Mouse (Mus musculus): Measurements from ENCODE around the gene Eif2ak4. TPM values are rescaled to one million over a fixed set of nuclear protein-coding genes. Genes with fewer than 3 reads are reported as not detected.
A peak's percentile ranks its signal among the peaks of the same experiment; 100 is the strongest.

Gene Eif2ak4
- polyA plus RNA-seq, 1 experiment from 2014 or later: 13.0 TPM

- peak overlapping the region; percentile 43 for H3K4me3 ChIP-seq (ENCODE audit: low read depth, low read length)
- peak overlapping the region; percentile 58 for H3K9ac ChIP-seq (ENCODE audit: low read length)
- WGBS: 11% methylated on average over 11 of the region's 11 CpGs
- H3K36me3 ChIP-seq (ENCODE audit: control insufficient read depth, insufficient read depth, low read length): no peaks in the 10 kb centered on the region
- ATAC-seq (ENCODE audit: insufficient read depth, low FRiP score, low TSS enrichment) (peak; percentile 7; the same call in 1 of the 2 replicates), DNase-seq (ENCODE audit: low spot score) (no peak)
- no peaks in the 10 kb centered on the region for H3K4me1 ChIP-seq (ENCODE audit: control insufficient read depth, insufficient read depth, low read length)
- H3K27me3 ChIP-seq (ENCODE audit: control insufficient read depth, insufficient read depth, low read length): peaks cover 13% of the 10 kb centered on the region
- H3K4me2 ChIP-seq (ENCODE audit: low read depth): peak overlapping the region; percentile 90
- no peak overlapping the region for H3K27ac ChIP-seq (ENCODE audit: low read depth, low read length)
- H3K9me3 ChIP-seq (ENCODE audit: control insufficient read depth, low read length): no peaks in the 10 kb centered on the region
Measured at GRCm38 (mm10) chr2:118372561-118372900, 15.9 kb upstream of the Eif2ak4 start.

- DNase-seq (ENCODE audit: low spot score) (peak; percentile 67), ATAC-seq (ENCODE audit: insufficient read depth, low FRiP score, low TSS enrichment) (peak; percentile 80)
- Histone ChIP-seq H3K4me3 (ENCODE audit: low read depth, low read length) (peak within 1 kb of the TSS; percentile 43), H3K9ac (ENCODE audit: low read length) (peak within 1 kb of the TSS; percentile 58), H3K4me1 (ENCODE audit: control insufficient read depth, insufficient read depth, low read length) (no peaks in the 10 kb centered on the region), H3K27me3 (ENCODE audit: control insufficient read depth, insufficient read depth, low read length) (peaks cover 13% of the 10 kb centered on the region), H3K36me3 (ENCODE audit: control insufficient read depth, insufficient read depth, low read length) (no peaks in the 10 kb centered on the region), H3K9me3 (ENCODE audit: control insufficient read depth, low read length) (no peaks in the 10 kb centered on the region), H3K4me2 (ENCODE audit: low read depth) (peak within 1 kb of the TSS; percentile 90), H3K27ac (ENCODE audit: low read depth, low read length) (0 out of 2 replicates have a peak within 1 kb of the TSS, but pooled peaks have one; percentile 23)
- WGBS: under 1% methylated on average over 57 of the region's 59 CpGs
Measured at GRCm38 (mm10) chr2:118372901-118373571, 15.4 kb upstream of the Eif2ak4 start, which contains the start of gene Gpr176. TSS of gene Gpr176 (minus strand) at chr2:118373419.

- H3K27me3 ChIP-seq (ENCODE audit: control insufficient read depth, insufficient read depth, low read length): peaks cover 13% of the 10 kb centered on the region
- peak; percentile 89 for DNase-seq (ENCODE audit: low spot score)
- WGBS: 2% methylated on average over 43 of the region's 43 CpGs
- peak overlapping the region; percentile 90 for H3K4me2 ChIP-seq (ENCODE audit: low read depth)
- 0 out of 2 replicates have a peak overlapping the region, but pooled peaks have one; percentile 23 for H3K27ac ChIP-seq (ENCODE audit: low read depth, low read length)
- peak overlapping the region; percentile 43 for H3K4me3 ChIP-seq (ENCODE audit: low read depth, low read length)
- no peaks in the 10 kb centered on the region for H3K36me3 ChIP-seq (ENCODE audit: control insufficient read depth, insufficient read depth, low read length)
- H3K9me3 ChIP-seq (ENCODE audit: control insufficient read depth, low read length): no peaks in the 10 kb centered on the region
- H3K9ac ChIP-seq (ENCODE audit: low read length): peak overlapping the region; percentile 58
- ATAC-seq (ENCODE audit: insufficient read depth, low FRiP score, low TSS enrichment): peak; percentile 90
- no peaks in the 10 kb centered on the region for H3K4me1 ChIP-seq (ENCODE audit: control insufficient read depth, insufficient read depth, low read length)
Measured at GRCm38 (mm10) chr2:118373572-118374279, 14.7 kb upstream of the Eif2ak4 start.

- H3K4me1 ChIP-seq (ENCODE audit: control insufficient read depth, insufficient read depth, low read length): no peaks in the 10 kb centered on the region
- ATAC-seq (ENCODE audit: insufficient read depth, low FRiP score, low TSS enrichment): no peak
- no peak for DNase-seq (ENCODE audit: low spot score)
- no peaks in the 10 kb centered on the region for H3K9me3 ChIP-seq (ENCODE audit: control insufficient read depth, low read length)
- H3K27me3 ChIP-seq (ENCODE audit: control insufficient read depth, insufficient read depth, low read length): peaks cover 13% of the 10 kb centered on the region
- no peak overlapping the region for H3K9ac ChIP-seq (ENCODE audit: low read length)
- H3K4me3 ChIP-seq (ENCODE audit: low read depth, low read length): no peak overlapping the region
- 78% methylated on average over 1 of the region's 1 CpGs for WGBS
- H3K36me3 ChIP-seq (ENCODE audit: control insufficient read depth, insufficient read depth, low read length): no peaks in the 10 kb centered on the region
- H3K4me2 ChIP-seq (ENCODE audit: low read depth): no peak overlapping the region
- H3K27ac ChIP-seq (ENCODE audit: low read depth, low read length): no peak overlapping the region
Measured at GRCm38 (mm10) chr2:118375522-118375921, 12.9 kb upstream of the Eif2ak4 start.

- peaks cover 13% of the 10 kb centered on the region for H3K27me3 ChIP-seq (ENCODE audit: control insufficient read depth, insufficient read depth, low read length)
- ATAC-seq (ENCODE audit: insufficient read depth, low FRiP score, low TSS enrichment) (no peak), DNase-seq (ENCODE audit: low spot score) (no peak)
- no peak overlapping the region for H3K4me3 ChIP-seq (ENCODE audit: low read depth, low read length)
- no peak overlapping the region for H3K27ac ChIP-seq (ENCODE audit: low read depth, low read length)
- no peak overlapping the region for H3K9ac ChIP-seq (ENCODE audit: low read length)
- no peak overlapping the region for H3K4me2 ChIP-seq (ENCODE audit: low read depth)
- H3K36me3 ChIP-seq (ENCODE audit: control insufficient read depth, insufficient read depth, low read length): no peaks in the 10 kb centered on the region
- H3K4me1 ChIP-seq (ENCODE audit: control insufficient read depth, insufficient read depth, low read length): no peaks in the 10 kb centered on the region
- H3K9me3 ChIP-seq (ENCODE audit: control insufficient read depth, low read length): no peaks in the 10 kb centered on the region
Measured at GRCm38 (mm10) chr2:118375931-118376330, 12.5 kb upstream of the Eif2ak4 start.

- Histone ChIP-seq H3K4me2 (ENCODE audit: low read depth) (no peak overlapping the region), H3K36me3 (ENCODE audit: control insufficient read depth, insufficient read depth, low read length) (no peaks in the 10 kb centered on the region), H3K27ac (ENCODE audit: low read depth, low read length) (no peak overlapping the region), H3K27me3 (ENCODE audit: control insufficient read depth, insufficient read depth, low read length) (no peaks in the 10 kb centered on the region), H3K4me3 (ENCODE audit: low read depth, low read length) (no peak overlapping the region), H3K4me1 (ENCODE audit: control insufficient read depth, insufficient read depth, low read length) (no peaks in the 10 kb centered on the region), H3K9ac (ENCODE audit: low read length) (no peak overlapping the region), H3K9me3 (ENCODE audit: control insufficient read depth, low read length) (no peaks in the 10 kb centered on the region)
- DNase-seq (ENCODE audit: low spot score) (no peak), ATAC-seq (ENCODE audit: insufficient read depth, low FRiP score, low TSS enrichment) (no peak)
- WGBS: 71% methylated on average over 1 of the region's 1 CpGs
Measured at GRCm38 (mm10) chr2:118379756-118380155, 8.7 kb upstream of the Eif2ak4 start.

GRCm38 (mm10) chr2:118383387-118383786 lies 5.0 kb upstream of the Eif2ak4 start:
- Histone ChIP-seq H3K4me1 (ENCODE audit: control insufficient read depth, insufficient read depth, low read length) (no peaks in the 10 kb centered on the region; the same call in 1 of the 2 replicates), H3K4me3 (ENCODE audit: low read depth, low read length) (no peak overlapping the region), H3K9me3 (ENCODE audit: control insufficient read depth, low read length) (no peaks in the 10 kb centered on the region), H3K27me3 (ENCODE audit: control insufficient read depth, insufficient read depth, low read length) (no peaks in the 10 kb centered on the region), H3K9ac (ENCODE audit: low read length) (no peak overlapping the region), H3K27ac (ENCODE audit: low read depth, low read length) (no peak overlapping the region), H3K36me3 (ENCODE audit: control insufficient read depth, insufficient read depth, low read length) (no peaks in the 10 kb centered on the region), H3K4me2 (ENCODE audit: low read depth) (no peak overlapping the region)
- WGBS: 71% methylated on average over 5 of the region's 5 CpGs
- ATAC-seq (ENCODE audit: insufficient read depth, low FRiP score, low TSS enrichment) (no peak), DNase-seq (ENCODE audit: low spot score) (no peak)

- Histone ChIP-seq H3K27me3 (ENCODE audit: control insufficient read depth, insufficient read depth, low read length) (no peaks in the 10 kb centered on the region), H3K4me1 (ENCODE audit: control insufficient read depth, insufficient read depth, low read length) (no peaks in the 10 kb centered on the region; the same call in 1 of the 2 replicates), H3K4me2 (ENCODE audit: low read depth) (peak overlapping the region; percentile 59), H3K4me3 (ENCODE audit: low read depth, low read length) (peak overlapping the region; percentile 69; the same call in 1 of the 2 replicates), H3K27ac (ENCODE audit: low read depth, low read length) (no peak overlapping the region), H3K9me3 (ENCODE audit: control insufficient read depth, low read length) (no peaks in the 10 kb centered on the region), H3K9ac (ENCODE audit: low read length) (no peak overlapping the region), H3K36me3 (ENCODE audit: control insufficient read depth, insufficient read depth, low read length) (no peaks in the 10 kb centered on the region)
- DNase-seq (ENCODE audit: low spot score) (no peak), ATAC-seq (ENCODE audit: insufficient read depth, low FRiP score, low TSS enrichment) (no peak)
- WGBS: 86% methylated on average over 3 of the region's 3 CpGs
Measured at GRCm38 (mm10) chr2:118389569-118389968, 1.2 kb downstream of the Eif2ak4 start.

GRCm38 (mm10) chr2:118390072-118390471 lies 1.7 kb downstream of the Eif2ak4 start:
- ATAC-seq (ENCODE audit: insufficient read depth, low FRiP score, low TSS enrichment) (no peak), DNase-seq (ENCODE audit: low spot score) (no peak)
- no peak overlapping the region for H3K9ac ChIP-seq (ENCODE audit: low read length)
- H3K9me3 ChIP-seq (ENCODE audit: control insufficient read depth, low read length): no peaks in the 10 kb centered on the region
- WGBS: 89% methylated on average over 5 of the region's 5 CpGs
- H3K27ac ChIP-seq (ENCODE audit: low read depth, low read length): no peak overlapping the region
- H3K4me2 ChIP-seq (ENCODE audit: low read depth): no peak overlapping the region
- H3K4me1 ChIP-seq (ENCODE audit: control insufficient read depth, insufficient read depth, low read length): no peaks in the 10 kb centered on the region; the same call in 1 of the 2 replicates
- no peaks in the 10 kb centered on the region for H3K27me3 ChIP-seq (ENCODE audit: control insufficient read depth, insufficient read depth, low read length)
- no peaks in the 10 kb centered on the region for H3K36me3 ChIP-seq (ENCODE audit: control insufficient read depth, insufficient read depth, low read length)
- no peak overlapping the region for H3K4me3 ChIP-seq (ENCODE audit: low read depth, low read length)

Data from neural tube, embryonic 11.5 days (tissue).